Mouse (Mus musculus) ES-CJ7 (cell line): ENCODE data around the gene Pcca.

Source experiments
- DNase-seq: peaks from one replicate; pipeline ENCODE4 v3.0.0; 2011; ENCODE audit warnings: low read depth, low spot score

The Pcca gene

GRCm38 (mm10) chr14:122648214-122648613 lies 114.1 kb downstream of the Pcca start:
- DNase-seq = no peak

DNA sequence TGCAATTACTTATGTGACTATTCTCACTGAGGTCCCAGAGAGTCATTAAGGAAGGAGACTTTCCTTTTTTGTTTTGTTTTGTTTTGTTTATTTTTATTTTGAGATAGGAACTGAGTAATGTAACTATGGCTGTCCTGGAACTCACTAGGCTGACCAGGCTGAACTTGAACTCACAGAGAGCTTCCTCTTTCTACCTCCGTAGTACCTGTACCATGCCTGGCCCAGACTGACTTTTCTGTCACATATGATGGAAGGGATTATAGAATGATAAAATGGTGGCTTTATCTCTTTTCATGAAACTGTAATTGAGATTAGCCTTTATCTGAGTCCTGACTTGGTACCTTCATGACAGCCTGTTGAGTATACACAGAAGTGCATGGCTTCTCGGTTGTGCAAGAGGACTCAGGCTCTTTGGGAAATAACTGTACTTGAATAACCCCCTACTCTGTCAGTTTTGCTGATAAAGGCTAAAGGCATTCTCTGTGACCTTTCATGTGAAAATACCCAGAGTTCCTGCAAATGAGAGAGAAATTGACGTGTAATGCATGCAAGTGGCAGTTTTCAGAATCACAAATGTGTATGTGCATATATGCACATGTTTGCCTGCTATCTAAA lies 115.3 kb downstream of the Pcca start:
- DNase-seq = no peak

DNA sequence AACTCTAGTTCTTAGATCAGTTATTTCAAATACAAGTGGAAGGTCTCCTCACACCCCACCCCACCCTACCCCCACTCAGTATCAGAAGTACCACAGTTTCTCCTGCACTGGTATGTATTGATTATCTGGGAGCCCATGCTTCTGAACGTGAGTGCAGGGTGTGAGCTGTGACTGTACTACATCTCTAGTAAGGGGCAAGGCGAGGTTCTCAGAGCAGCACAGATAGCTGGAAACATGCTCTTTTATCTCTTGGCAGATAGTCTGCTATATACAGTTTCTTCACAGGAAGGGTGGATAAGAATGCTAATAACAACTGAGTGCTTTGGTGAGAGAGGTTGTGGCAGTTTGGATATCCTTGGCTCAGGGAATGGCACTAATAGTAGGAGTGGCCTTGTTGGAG lies 117.6 kb downstream of the Pcca start:
- no peak for DNase-seq

- no peak for DNase-seq
Measured at GRCm38 (mm10) chr14:122675661-122676060, 141.5 kb downstream of the Pcca start.

DNA sequence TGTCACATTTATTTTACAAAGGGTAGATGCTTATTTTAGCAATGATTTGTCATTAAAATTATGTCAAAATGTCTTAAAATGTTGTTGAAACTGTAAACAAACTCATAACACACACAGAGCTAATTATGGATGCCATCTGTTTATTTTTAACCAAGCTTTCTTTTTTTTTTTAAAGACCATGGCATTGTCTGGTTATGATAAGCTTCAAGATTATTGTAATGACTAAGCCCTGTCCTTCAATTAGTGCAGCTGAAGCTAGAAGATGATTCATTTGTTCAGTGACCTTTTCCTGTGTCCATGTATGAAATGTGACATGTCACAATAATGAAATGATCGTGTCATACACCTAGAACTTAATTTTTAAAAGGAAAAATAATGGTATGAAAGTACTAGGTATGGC lies 149.5 kb downstream of the Pcca start:
- DNase-seq = no peak

- no peak for DNase-seq
Measured at GRCm38 (mm10) chr14:122684250-122684649, 150.1 kb downstream of the Pcca start.

GRCm38 (mm10) chr14:122684811-122685210 lies 150.7 kb downstream of the Pcca start:
- no peak for DNase-seq

GRCm38 (mm10) chr14:122687398-122687797 lies 153.3 kb downstream of the Pcca start:
- no peak for DNase-seq

- DNase-seq = no peak
Measured at GRCm38 (mm10) chr14:122688378-122688777, 154.3 kb downstream of the Pcca start.

- no peak for DNase-seq
Measured at GRCm38 (mm10) chr14:122689136-122689815, 155.2 kb downstream of the Pcca start.

DNA sequence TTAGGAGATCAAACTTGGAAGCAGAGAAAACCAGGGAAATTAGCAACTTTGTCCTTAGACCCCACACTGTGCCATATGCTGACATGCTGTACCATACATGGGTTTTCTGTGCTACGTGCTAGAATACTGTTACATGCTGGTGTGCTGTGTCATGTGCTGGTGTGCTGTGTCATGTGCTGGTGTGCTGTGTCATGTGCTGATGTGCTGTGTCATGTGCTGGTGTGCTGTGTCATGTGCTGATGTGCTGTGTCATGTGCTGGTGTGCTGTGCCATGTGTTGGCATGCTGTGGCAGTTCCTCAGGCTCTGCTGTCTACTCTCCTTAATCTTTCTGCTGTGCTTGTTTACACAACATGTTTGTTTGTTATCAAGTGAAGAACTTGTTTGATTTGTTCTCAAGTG lies 157.4 kb downstream of the Pcca start:
- no peak for DNase-seq

DNA sequence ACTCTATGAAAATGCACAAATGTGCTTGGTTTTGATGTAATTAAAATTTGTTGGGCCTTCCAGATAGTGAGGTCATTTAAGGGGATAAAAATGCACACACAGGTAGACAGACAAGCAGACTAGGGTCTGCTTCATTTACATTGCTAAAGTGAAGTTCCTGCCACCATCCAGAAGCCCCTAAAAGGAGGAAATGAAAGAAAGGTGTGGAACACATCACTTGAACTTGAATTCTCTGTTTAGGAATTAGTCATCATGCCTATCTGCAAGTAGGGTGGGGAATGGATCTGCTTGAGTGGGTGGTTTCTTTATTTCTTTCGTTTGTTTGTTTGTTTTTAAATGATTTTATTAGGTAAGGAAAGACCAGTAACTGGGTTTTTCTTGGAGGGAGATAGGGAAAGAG lies 166.2 kb downstream of the Pcca start:
- no peak for DNase-seq

- DNase-seq = no peak
Measured at GRCm38 (mm10) chr14:122713793-122714192, 179.7 kb downstream of the Pcca start.

DNA sequence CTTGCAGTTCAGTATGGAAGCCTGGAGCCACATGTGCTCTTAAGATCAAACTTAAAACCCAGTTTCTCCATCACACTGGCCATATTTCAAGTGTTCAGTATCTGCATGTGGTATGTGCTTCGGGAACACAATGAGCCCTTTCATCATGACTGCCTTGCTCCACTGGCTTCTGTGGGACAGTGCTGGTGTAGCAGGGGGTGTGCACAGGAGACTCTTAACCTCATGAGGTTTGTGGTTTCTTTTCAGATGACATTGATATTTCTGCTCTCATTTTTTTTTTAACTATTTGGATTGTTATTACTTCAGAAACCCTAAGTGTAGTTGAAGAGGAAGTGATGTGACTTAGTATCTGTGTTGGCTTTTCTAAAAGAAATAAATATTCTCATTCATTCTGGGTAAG lies 180.8 kb downstream of the Pcca start:
- DNase-seq = no peak

DNA sequence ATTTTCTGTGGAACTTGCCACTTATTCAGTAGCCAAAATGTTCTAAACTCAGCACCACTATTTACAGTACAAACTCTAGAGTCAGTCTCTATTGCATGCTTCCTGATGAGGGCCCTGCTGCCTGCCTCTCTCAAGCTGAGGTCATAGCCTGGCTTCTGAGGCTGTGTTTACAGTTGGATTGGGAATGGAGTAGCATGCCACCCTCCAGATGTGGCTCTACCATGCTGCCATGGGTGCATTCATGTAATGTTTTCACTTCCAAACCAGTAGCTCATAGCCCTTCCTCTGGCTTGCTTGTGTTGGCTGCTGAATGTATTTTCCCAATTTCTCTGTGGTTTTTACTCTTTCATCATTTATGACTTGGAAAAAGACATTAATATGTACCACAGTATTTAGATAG lies 181.9 kb downstream of the Pcca start:
- no peak for DNase-seq

DNA sequence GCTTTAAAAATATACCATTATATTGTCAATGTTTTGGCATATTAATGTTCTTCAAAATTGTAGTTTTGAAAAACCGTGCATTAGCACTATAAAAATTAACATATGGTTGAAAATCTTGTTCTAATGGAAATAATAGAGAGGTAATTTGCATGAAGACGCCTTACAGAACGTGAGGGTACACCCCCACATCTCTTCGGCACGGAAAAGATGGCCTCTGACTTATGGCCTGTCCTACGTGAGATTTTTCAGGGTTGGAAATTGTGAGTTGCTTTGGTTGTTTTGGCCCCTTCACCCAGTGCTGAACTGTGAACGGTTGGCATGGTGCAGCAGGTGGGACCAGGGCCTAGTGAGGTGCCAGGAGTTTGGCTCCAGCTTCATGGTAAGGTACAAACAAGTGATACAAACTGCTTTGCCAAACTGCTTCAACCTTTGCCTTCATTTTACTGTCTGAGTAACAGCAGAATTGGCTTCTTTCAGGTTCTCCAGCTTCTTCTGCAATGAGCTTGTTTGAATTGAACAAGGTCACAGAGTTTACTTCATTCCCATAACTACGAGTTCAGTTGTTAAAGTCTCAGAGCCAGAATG lies 185.5 kb downstream of the Pcca start:
- no peak for DNase-seq

GRCm38 (mm10) chr14:122720989-122721388 lies 186.9 kb downstream of the Pcca start:
- no peak for DNase-seq

DNA sequence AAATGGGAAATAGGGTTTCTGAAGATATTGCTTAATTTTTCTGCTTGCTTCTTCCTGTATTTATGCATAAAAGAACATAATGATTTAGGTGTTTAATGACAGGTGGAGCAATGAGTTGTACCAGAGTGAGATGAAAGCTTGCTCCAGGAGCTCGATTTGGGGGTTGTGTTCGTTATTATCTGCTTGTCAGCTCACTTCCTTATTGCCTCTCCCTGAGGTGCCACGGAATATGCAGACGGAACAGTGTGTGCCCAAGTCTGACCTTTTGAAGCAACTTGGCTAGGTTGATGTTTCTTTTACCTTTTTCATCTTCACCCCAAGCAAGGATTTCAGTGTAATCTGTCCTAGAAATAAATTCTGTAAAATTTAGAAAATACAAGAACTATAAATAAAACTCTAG lies 187.6 kb downstream of the Pcca start:
- no peak for DNase-seq

- DNase-seq = no peak
Measured at GRCm38 (mm10) chr14:122726456-122726855, 192.3 kb downstream of the Pcca start.

DNA sequence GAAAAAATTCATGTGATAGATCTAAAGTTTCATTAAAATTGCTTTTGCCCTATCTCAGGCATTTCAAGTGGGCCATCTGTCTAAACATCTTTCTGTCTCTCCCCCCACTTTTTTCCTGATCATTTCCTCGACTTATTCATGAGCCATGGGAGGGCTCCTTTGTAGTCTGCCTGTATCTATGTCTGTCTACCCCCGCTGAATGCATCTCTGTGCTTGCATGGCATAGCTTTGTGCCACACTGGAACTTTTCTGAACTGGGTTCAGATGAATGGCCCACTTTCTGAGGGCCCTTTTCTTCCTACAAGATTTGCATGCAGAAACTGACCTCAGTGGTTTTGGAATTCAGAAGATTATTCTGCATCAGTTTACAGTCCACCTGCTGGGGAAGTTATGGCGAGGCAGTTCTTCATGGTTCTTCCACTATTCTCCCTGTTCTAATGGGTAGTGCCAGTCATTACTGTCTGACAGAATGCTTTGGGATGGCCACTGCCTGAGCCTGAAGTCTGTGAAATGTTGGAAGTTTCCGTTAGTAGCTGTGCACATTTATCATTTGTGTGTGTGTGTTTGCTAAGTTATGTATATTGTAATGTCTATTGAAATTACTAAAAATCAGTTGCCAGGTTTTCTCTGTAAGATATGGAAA lies 195.4 kb downstream of the Pcca start:
- no peak for DNase-seq

- DNase-seq = peak; percentile 3
Measured at GRCm38 (mm10) chr14:122730921-122731551, 196.9 kb downstream of the Pcca start.

GRCm38 (mm10) chr14:122736806-122737205 lies 202.7 kb downstream of the Pcca start:
- DNase-seq = no peak
